Mouse (Mus musculus): ENCODE data around the gene Sirt4. TPM values are rescaled to one million over a fixed set of nuclear protein-coding genes. Genes with fewer than 3 reads are reported as not detected.

Sirt4 gene
- polyA plus RNA-seq, 1 experiment from 2014 or later = 18.7 TPM

DNA sequence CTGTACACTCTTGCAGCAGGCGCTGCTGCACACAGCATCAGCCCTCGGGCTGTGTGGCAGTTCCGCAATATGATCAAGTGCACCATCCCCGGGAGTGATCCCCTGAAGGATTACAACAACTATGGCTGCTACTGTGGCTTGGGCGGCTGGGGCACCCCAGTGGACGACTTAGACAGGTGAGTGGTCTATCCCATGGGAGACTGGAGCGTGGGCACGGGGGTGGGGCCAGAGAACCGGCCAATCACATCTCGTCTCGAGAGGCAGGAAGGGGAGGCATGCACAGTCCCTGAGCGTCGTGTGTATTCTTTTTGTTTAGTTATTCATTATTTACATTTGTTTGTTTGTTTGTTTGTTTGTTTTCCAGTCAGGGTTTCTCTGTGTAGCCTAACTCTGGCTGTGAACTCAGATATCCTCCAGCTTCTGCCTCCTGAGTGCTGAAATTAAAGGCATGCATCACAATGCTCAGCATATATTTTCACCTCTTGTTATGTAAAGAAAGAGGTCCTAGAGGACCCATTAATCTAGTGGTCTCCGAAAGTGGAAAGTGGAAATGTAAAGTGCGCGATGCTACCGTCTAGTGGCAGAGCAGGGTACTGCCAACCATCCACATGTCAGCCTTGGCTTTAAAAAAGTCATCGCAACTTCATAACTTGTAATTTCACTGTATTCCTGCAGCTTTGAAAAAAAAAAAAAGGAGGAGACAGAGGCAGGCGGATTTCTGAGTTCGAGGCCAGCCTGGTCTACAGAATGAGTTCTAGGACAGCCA lies 13.6 kb downstream of the Sirt4 start:
- WGBS = 32% methylated on average over 20 of the region's 20 CpGs
- Histone ChIP-seq H3K4me3 (ENCODE audit: low read length) (no peak overlapping the region), H3K4me1 (ENCODE audit: control insufficient read depth, insufficient read depth, low read length) (peaks cover 11% of the 10 kb centered on the region), H3K27ac (ENCODE audit: low read length) (no peak overlapping the region), H3K4me2 (ENCODE audit: low read depth, low read length) (peak overlapping the region; percentile 36), H3K36me3 (ENCODE audit: control insufficient read depth, insufficient read depth) (no peaks in the 10 kb centered on the region), H3K9ac (ENCODE audit: low read length) (no peak overlapping the region), H3K27me3 (ENCODE audit: control insufficient read depth, insufficient read depth, low read length) (no peaks in the 10 kb centered on the region), H3K9me3 (replicated peaks; ENCODE audit: control insufficient read depth, low read length) (no peaks in the 10 kb centered on the region)
- ATAC-seq (replicated peaks; ENCODE audit: extremely low read depth, insufficient read depth, low FRiP score) = no peak

DNA sequence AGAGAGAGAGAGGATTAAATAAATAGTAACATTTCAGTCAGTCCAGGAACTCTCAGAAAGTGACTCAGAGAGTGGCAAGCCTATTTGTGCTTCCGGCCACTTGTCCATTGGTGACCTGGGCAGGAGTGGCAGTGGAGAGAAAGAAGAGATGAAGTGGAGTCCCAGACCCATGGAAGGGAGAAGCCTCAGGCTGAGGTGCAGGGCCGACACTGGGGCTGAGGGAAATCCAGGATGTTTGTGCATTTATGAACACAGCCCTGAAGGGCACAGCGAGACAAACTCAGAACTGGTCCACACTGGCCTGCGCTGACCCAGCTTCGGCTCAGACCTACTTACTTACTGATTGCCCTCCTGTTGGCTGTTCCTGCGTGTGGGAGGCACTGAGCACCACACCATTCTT lies 14.7 kb downstream of the Sirt4 start:
- Histone ChIP-seq H3K9ac (ENCODE audit: low read length) (no peak overlapping the region), H3K27ac (ENCODE audit: low read length) (no peak overlapping the region), H3K27me3 (ENCODE audit: control insufficient read depth, insufficient read depth, low read length) (no peaks in the 10 kb centered on the region), H3K4me2 (ENCODE audit: low read depth, low read length) (no peak overlapping the region), H3K9me3 (replicated peaks; ENCODE audit: control insufficient read depth, low read length) (no peaks in the 10 kb centered on the region), H3K36me3 (ENCODE audit: control insufficient read depth, insufficient read depth) (no peaks in the 10 kb centered on the region), H3K4me1 (ENCODE audit: control insufficient read depth, insufficient read depth, low read length) (peaks cover 6% of the 10 kb centered on the region; the same call in 1 of the 2 replicates), H3K4me3 (ENCODE audit: low read length) (no peak overlapping the region)
- WGBS = 60% methylated on average over 6 of the region's 6 CpGs
- no peak for ATAC-seq (replicated peaks; ENCODE audit: extremely low read depth, insufficient read depth, low FRiP score)

DNA sequence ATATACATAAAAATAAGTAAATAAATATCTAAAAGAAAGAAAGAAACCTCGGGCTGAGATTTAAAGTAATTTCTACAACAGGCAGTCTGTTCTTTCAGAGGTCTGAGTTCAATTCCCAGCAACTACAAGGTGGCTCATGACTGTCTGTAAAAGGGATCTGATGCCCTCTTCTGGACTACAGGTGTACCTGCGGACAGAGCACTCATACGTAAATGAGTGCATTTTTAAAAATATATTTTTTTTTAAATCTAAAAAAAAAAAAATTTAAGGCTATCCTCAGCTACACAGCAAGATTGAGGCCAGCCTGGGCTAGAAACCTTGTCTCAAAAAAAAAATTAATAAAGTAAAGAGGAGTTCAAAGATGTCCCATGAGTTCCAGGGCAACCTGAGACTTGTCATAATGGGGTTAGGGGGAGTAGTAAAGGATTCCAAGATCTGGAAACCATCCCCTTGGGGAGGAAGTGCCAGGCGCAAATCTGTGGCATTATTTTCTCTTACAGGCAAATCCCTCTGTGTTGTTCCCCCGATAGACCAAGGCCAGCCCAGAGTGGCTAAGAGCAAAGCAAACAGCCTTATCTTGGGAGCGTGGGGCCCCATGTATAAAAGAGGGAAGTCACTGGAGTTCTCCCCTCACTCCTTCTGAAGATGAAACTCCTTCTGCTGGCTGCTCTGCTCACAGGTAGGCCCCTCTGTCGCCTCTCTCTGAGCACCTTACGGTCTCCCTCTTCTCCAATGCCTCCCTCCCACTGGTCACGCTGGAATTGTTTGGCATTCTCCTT lies 18.7 kb downstream of the Sirt4 start, which contains the start of gene Pla2g1b:
Gene Pla2g1b, plus strand, starts transcription at position 621 of the 779 bp plus-strand sequence.
- no peak for ATAC-seq (replicated peaks; ENCODE audit: extremely low read depth, insufficient read depth, low FRiP score)
- Histone ChIP-seq H3K4me1 (ENCODE audit: control insufficient read depth, insufficient read depth, low read length) (peaks cover 4% of the 10 kb centered on the region; the same call in 1 of the 2 replicates), H3K9me3 (replicated peaks; ENCODE audit: control insufficient read depth, low read length) (no peaks in the 10 kb centered on the region), H3K4me2 (ENCODE audit: low read depth, low read length) (no peak within 1 kb of the TSS), H3K36me3 (ENCODE audit: control insufficient read depth, insufficient read depth) (no peaks in the 10 kb centered on the region), H3K27ac (ENCODE audit: low read length) (no peak within 1 kb of the TSS), H3K27me3 (ENCODE audit: control insufficient read depth, insufficient read depth, low read length) (no peaks in the 10 kb centered on the region), H3K9ac (ENCODE audit: low read length) (no peak within 1 kb of the TSS), H3K4me3 (ENCODE audit: low read length) (no peak within 1 kb of the TSS)
- WGBS = 36% methylated on average over 9 of the region's 9 CpGs

DNA sequence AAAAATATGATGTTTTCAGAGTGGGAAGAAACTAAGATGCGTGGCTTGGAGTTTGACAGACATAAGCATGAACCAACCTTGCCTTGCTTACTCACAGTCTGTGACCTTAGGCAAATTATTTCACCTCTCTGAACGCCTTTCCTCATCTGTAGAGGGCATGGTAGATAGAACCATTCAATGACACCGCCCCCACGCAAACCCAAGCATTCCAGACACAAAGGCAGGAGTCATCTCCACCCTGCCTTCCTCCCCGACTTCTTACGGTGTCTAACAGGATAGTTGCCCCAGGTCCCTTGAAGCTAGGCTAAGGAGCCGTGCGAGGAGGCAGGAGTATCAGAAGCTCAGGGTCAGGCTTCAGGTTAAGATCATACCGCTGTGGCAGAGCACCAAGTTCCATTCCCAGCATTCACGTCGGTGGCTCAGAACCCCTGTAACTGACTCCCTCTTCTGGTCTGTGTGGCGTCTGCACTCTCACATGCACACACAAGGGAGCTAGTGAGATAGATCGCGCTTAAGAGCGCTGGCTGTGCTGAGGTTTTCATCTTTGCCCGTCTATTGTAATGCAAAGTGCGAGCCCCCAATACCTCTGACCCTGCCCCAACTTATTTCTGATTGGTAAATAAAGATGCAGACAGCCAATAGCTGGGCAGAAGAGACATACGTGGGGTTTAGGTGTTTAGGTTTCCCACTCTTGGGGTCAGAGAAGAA lies 20.0 kb downstream of the Sirt4 start:
- no peaks in the 10 kb centered on the region for H3K36me3 ChIP-seq (ENCODE audit: control insufficient read depth, insufficient read depth)
- ATAC-seq (replicated peaks; ENCODE audit: extremely low read depth, insufficient read depth, low FRiP score) = no peak
- H3K4me3 ChIP-seq (ENCODE audit: low read length) = no peak overlapping the region
- no peak overlapping the region for H3K9ac ChIP-seq (ENCODE audit: low read length)
- 77% methylated on average over 18 of the region's 18 CpGs for WGBS
- H3K27me3 ChIP-seq (ENCODE audit: control insufficient read depth, insufficient read depth, low read length) = no peaks in the 10 kb centered on the region
- no peak overlapping the region for H3K4me2 ChIP-seq (ENCODE audit: low read depth, low read length)
- 0 out of 2 replicates have a peak, but pooled peaks cover 3% of the 10 kb centered on the region for H3K4me1 ChIP-seq (ENCODE audit: control insufficient read depth, insufficient read depth, low read length)
- H3K9me3 ChIP-seq (replicated peaks; ENCODE audit: control insufficient read depth, low read length) = no peaks in the 10 kb centered on the region
- no peak overlapping the region for H3K27ac ChIP-seq (ENCODE audit: low read length)

DNA sequence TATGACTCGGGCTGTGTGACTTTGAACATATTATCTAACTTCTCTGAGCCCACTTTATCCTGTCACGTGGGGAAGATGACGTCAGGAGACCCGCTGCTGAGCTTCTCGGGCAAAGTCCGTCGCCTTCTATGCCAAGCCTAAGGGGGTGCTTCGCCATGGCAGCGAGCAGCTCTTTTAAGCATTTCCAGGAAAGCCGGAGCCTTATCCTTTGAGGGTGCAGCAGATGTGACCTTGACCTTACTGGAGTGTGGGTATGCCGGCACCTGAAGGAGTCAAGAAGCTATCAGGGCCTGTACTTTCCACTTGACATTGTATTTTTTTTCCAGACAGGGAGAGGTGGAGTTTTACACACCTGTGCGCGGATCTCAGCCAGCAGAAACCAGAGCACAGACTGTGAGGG lies 25.6 kb downstream of the Sirt4 start:
- Histone ChIP-seq H3K4me2 (ENCODE audit: low read depth, low read length) (no peak overlapping the region), H3K27me3 (ENCODE audit: control insufficient read depth, insufficient read depth, low read length) (no peaks in the 10 kb centered on the region), H3K9me3 (replicated peaks; ENCODE audit: control insufficient read depth, low read length) (no peaks in the 10 kb centered on the region), H3K9ac (ENCODE audit: low read length) (no peak overlapping the region), H3K36me3 (ENCODE audit: control insufficient read depth, insufficient read depth) (no peaks in the 10 kb centered on the region), H3K4me3 (ENCODE audit: low read length) (no peak overlapping the region), H3K27ac (ENCODE audit: low read length) (no peak overlapping the region), H3K4me1 (ENCODE audit: control insufficient read depth, insufficient read depth, low read length) (0 out of 2 replicates have a peak, but pooled peaks cover 1% of the 10 kb centered on the region)
- 59% methylated on average over 13 of the region's 13 CpGs for WGBS
- no peak for ATAC-seq (replicated peaks; ENCODE audit: extremely low read depth, insufficient read depth, low FRiP score)

DNA sequence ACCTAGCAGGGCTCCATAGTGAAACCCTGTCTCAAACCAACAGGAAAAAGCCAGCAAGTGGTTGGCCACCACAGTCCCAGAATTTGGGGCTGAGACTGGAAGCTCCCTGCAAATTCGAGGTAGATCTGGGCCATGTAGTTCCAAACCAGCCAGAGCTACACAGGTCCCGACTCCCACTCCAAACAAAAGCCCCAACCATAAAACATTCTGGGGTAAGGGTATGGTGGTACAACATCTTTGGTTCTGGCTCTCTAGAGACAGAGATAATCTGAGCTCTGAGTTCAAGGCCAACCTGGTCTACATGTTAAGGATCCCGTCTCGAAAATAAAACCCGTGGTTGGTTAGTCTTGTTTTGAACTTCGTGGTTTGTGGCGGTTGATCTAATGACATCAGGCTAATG lies 28.7 kb downstream of the Sirt4 start:
- H3K27ac ChIP-seq (ENCODE audit: low read length) = no peak overlapping the region
- no peaks in the 10 kb centered on the region for H3K27me3 ChIP-seq (ENCODE audit: control insufficient read depth, insufficient read depth, low read length)
- no peak overlapping the region for H3K4me3 ChIP-seq (ENCODE audit: low read length)
- H3K9ac ChIP-seq (ENCODE audit: low read length) = no peak overlapping the region
- WGBS = 85% methylated on average over 7 of the region's 7 CpGs
- H3K9me3 ChIP-seq (replicated peaks; ENCODE audit: control insufficient read depth, low read length) = no peaks in the 10 kb centered on the region
- no peak for ATAC-seq (replicated peaks; ENCODE audit: extremely low read depth, insufficient read depth, low FRiP score)
- H3K4me2 ChIP-seq (ENCODE audit: low read depth, low read length) = no peak overlapping the region
- H3K4me1 ChIP-seq (ENCODE audit: control insufficient read depth, insufficient read depth, low read length) = peaks cover 3% of the 10 kb centered on the region
- no peaks in the 10 kb centered on the region for H3K36me3 ChIP-seq (ENCODE audit: control insufficient read depth, insufficient read depth)

DNA sequence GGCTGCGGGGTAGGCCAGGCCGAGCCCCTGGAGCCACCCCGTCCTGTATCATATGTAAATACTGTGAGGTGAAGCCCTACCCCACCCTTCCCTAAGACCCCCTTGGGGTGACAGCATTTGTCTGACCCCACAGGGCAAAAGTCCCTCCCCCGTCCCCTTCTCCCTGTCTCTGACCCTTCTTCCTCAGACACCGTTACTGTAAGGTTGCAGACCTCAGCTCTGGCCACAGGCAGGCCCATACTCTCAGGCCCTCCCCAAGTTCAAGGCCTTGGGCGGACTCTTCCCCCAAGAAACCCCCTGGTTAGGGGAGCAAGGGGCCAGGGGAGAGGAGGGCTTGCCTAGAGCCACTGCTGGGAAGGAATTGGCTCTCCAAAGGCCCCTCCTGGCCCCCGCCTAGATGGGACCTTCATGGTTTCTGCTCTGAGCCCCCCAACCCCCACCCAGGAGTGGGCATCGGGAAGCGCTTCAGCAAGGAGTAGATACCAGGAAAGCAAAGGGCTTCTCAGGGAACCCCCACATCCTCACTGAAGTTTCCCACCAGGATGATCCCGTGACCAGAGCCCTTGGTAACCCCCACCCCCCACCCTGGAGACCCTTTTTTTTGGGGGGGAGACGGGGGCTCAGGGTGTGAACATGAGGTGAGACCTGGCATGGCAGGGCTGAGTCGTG lies 30.0 kb downstream of the Sirt4 start:
- Histone ChIP-seq H3K27me3 (ENCODE audit: control insufficient read depth, insufficient read depth, low read length) (no peaks in the 10 kb centered on the region), H3K4me2 (ENCODE audit: low read depth, low read length) (no peak overlapping the region), H3K9ac (ENCODE audit: low read length) (no peak overlapping the region), H3K4me1 (ENCODE audit: control insufficient read depth, insufficient read depth, low read length) (peaks cover 12% of the 10 kb centered on the region), H3K4me3 (ENCODE audit: low read length) (no peak overlapping the region), H3K27ac (ENCODE audit: low read length) (no peak overlapping the region), H3K9me3 (replicated peaks; ENCODE audit: control insufficient read depth, low read length) (no peaks in the 10 kb centered on the region), H3K36me3 (ENCODE audit: control insufficient read depth, insufficient read depth) (no peaks in the 10 kb centered on the region)
- no peak for ATAC-seq (replicated peaks; ENCODE audit: extremely low read depth, insufficient read depth, low FRiP score)
- WGBS = 81% methylated on average over 12 of the region's 12 CpGs

DNA sequence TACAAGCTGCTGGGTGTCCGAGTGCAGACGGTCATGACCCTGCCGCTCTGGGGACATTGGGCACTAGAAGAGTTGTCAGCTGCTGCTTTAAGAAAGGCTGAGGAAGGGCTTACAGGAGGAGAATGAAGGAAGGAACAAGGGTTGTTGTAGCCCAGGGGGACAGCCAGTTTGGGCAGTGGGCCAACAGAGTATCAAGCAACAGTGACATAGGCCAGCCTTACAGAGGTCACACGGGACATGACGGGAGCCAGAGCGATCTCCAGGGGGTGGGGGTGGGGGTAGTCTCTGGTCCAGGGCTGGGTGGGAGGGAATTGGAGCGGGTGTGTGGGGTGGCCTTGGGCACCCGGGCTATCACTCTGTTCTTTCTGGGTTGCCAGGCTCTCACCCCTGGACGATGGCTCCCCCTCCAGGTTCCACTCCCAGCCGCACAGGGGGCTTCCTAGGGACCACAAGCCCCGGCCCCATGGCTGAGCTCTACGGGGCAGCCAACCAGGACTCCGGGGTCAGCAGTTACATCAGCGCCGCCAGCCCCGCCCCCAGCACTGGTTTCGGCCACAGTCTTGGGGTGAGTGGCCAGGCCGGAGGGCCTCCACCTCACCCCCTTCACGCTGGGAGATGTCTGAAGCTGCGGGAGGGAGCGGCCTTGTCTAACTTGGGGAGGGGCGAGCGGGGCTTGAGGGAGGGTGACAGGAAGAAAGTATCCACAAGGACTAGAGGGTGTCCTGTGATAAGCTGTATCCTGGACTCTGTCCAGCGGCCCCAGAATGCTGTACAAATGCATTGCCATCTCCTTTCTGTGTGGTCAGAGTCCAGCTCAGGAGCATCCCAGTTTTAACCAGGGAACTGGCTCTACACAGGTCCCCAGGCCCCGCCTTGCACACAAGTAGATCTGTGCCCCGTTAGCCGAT lies 33.9 kb downstream of the Sirt4 start:
- Histone ChIP-seq H3K4me2 (ENCODE audit: low read depth, low read length) (peak overlapping the region; percentile 31; the same call in 1 of the 2 replicates), H3K4me3 (ENCODE audit: low read length) (no peak overlapping the region), H3K9ac (ENCODE audit: low read length) (no peak overlapping the region), H3K4me1 (ENCODE audit: control insufficient read depth, insufficient read depth, low read length) (peaks cover 12% of the 10 kb centered on the region), H3K36me3 (ENCODE audit: control insufficient read depth, insufficient read depth) (no peaks in the 10 kb centered on the region), H3K27ac (ENCODE audit: low read length) (no peak overlapping the region), H3K27me3 (ENCODE audit: control insufficient read depth, insufficient read depth, low read length) (no peaks in the 10 kb centered on the region), H3K9me3 (replicated peaks; ENCODE audit: control insufficient read depth, low read length) (no peaks in the 10 kb centered on the region)
- 64% methylated on average over 26 of the region's 27 CpGs for WGBS
- ATAC-seq (replicated peaks; ENCODE audit: extremely low read depth, insufficient read depth, low FRiP score) = peak; percentile 64
